Mouse (Mus musculus) splenic B cell, adult 2 months (primary cell): Measurements from ENCODE around the gene Fam71e1.
A peak's percentile ranks its signal among the peaks of the same experiment; 100 is the strongest.

Experiments
- DNase-seq: peaks from one replicate; pipeline ENCODE4 v3.0.0-alpha.2; 2011; ENCODE audit warnings: low read depth, low spot score
- H3K27me3 ChIP-seq: 2 replicates; pipeline ENCODE4 v1.6.1; 2012; ENCODE audit warnings: mild to moderate bottlenecking, low read length, moderate library complexity, mixed read lengths; ENCODE audit not compliant: control insufficient read depth, poor library complexity, insufficient read depth, severe bottlenecking
- H3K36me3 ChIP-seq: 2 replicates; pipeline ENCODE4 v1.6.1; 2012; ENCODE audit warnings: mild to moderate bottlenecking, low read length, moderate library complexity, mixed read lengths; ENCODE audit not compliant: control insufficient read depth, poor library complexity, insufficient read depth, severe bottlenecking

Gene Fam71e1

GRCm38 (mm10) chr7:44519240-44519913 is 23.0 kb downstream of the Fam71e1 start:
- H3K36me3 ChIP-seq = no peaks in the 10 kb centered on the region
- peak; percentile 54 for DNase-seq
- no peaks in the 10 kb centered on the region for H3K27me3 ChIP-seq

DNA sequence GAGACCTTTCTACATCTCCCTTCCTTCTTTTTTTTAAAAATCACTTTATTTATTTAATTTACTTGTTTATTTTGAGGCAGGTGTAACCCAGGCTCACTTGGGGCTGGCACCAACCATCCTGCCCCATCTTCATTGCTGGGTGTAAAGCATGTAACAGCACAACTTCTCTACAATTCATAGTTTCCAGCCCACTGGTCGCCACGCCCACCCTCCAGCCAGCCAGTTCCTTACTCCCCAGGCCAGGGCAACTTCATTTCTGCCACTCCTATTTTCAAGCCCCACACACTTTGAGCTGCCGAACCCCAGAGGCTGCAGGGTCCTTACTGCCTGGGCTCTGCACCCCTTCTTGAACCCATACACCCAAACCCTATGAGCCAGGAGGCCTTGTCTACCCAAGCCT is 24.6 kb downstream of the Fam71e1 start:
- Histone ChIP-seq H3K36me3 (no peaks in the 10 kb centered on the region), H3K27me3 (no peaks in the 10 kb centered on the region)
- DNase-seq = peak; percentile 54

DNA sequence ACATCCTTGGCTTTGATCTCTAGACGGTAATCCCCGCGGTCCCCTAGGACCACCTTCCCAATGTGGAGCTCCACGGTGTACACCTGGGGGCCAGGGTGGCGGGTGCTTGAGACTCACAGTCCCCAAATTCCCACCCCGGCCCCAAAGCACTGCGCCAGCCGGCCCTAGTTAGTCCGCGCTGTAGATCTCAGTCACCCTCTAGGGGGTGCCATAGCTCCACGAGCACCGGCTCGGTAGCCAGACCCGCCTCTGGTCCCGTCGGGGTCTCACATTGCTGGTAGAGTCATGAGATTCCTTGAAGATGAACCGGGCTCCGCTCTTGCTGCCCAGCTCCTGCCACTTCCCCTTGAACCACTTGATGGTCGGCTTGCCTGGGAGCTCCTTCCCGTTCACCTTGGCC is 25.3 kb downstream of the Fam71e1 start:
- no peaks in the 10 kb centered on the region for H3K36me3 ChIP-seq
- no peaks in the 10 kb centered on the region for H3K27me3 ChIP-seq
- peak; percentile 86 for DNase-seq

GRCm38 (mm10) chr7:44523056-44523455 is 26.7 kb downstream of the Fam71e1 start:
- Histone ChIP-seq H3K27me3 (no peaks in the 10 kb centered on the region), H3K36me3 (peaks cover 9% of the 10 kb centered on the region; the same call in 1 of the 2 replicates)
- DNase-seq = no peak

DNA sequence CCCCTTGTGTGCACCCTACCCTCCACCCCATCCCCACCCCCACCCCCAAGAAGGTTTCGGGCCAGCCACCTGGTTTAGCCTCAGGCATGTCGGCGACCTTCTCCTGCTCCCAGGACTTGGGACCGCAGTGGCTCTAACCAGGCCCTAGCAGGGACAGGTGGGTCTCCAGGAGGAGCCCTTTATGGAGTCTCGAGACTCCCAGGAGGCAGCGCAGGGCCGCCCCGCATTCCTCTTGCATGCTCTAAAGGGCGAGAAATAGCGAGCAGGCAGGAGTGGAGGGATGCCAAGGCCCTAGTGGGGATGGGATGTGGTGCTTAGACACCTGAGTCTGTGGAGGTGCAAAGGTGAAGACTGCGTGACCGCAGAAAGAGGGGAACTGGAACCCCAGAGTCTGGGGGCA is 28.1 kb downstream of the Fam71e1 start, which contains the start of gene Mybpc2:
Gene Mybpc2, minus strand, starts transcription at position 155 of the 400 bp plus-strand sequence.
- Histone ChIP-seq H3K27me3 (no peaks in the 10 kb centered on the region), H3K36me3 (peaks cover 20% of the 10 kb centered on the region)
- no peak for DNase-seq

DNA sequence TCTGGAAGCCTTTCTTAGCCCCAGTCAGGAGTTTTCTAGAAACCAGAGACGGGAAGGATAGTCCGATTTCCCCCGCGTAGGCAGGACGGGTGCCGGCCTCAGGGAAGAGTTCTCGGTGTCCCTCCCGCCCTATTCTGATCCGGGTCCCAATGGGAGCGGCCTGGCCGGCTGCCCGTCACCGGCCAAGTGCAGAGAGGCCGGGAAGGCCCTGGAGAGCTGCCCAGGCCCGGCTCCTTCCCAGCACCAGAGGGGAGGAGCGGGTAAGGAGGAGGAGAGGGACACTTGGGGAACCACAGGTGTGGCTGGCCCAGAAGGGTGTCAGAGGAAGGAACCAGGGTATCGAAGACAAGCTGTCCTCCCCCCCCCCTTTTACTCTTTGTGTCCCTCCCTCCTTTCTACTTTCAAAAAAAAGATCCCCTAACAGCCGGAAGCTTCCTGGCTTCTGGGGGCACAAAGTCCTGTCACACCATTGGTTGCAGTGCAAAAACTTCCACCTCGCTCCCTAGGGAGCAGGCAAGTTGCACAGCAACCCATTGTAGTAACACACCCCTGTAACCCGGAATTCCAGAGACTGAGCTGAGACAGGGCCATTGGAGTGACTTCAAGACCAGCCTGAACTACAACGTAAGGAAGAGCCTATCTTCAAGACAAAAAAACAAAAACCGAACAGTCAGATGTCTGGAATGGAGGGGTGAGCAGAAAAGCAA is 28.9 kb downstream of the Fam71e1 start:
- DNase-seq = peak; percentile 74
- Histone ChIP-seq H3K27me3 (no peaks in the 10 kb centered on the region), H3K36me3 (peaks cover 21% of the 10 kb centered on the region)

- peak; percentile 71 for DNase-seq
- Histone ChIP-seq H3K36me3 (peaks cover 21% of the 10 kb centered on the region), H3K27me3 (no peaks in the 10 kb centered on the region)
Observed at GRCm38 (mm10) chr7:44526414-44527154, 30.2 kb downstream of the Fam71e1 start.

DNA sequence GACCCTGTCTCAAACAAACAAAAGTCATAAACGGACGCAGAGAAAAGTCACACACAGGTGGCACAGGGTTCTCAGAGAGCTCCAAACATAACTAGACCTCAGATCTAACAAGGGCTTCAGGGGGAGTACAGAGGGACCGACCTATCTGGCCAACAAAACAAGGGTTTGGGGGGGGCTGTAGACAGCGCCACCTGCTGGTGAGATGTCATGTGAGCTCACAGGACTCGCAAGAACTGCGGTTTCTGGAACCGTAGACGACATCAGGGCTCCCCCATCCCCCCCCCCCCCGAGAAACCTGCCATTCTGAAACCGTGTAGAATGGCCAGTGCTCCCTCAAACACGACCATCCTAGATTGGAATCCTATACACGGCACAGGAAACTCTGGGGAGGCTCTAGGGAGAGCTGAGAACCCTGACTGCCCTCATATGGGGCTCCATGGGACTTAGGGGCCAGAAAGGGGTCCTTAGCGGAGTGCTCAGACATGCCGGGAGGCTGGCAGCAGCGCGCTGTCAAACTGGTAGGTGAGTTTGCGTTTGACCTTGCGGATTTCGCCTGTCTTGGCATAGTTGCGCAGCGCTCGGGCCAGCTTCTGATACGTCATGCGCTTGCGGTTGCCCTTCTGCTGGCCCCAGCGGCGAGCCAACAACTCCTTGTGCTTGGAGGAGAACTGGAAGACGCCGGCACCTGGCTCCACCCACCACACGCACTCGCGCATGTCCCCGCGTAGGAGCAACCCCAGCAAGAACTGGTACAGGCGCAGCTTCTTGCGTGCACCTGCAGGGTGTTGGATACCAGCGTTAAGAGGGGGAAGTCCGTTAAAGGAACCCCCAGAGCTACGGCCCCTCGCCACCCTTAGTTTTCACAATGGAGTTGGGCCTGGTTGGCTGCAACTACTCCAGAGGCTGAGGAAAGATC is 31.4 kb downstream of the Fam71e1 start:
- H3K27me3 ChIP-seq = no peaks in the 10 kb centered on the region
- peak; percentile 93 for DNase-seq
- H3K36me3 ChIP-seq = peaks cover 21% of the 10 kb centered on the region

DNA sequence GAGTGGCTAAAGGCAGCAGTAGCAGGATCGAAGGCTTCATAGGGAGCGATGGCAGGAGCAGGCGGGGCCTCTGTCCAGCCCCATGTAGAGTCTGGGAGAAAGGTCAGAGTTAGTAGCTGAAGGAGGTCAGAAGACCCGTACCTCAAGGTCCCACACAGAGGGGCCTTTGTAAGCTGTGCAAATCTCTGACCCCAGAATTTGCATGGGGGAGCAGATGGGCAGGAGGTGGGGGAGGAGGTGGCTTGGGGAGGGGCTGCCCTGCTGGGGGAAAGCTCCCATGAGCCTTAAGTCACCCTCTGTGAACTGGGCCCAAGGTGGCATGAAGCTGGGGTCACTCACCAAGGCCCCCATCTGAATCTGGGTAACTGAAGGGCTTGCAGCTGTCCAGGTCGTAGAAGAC is 33.1 kb downstream of the Fam71e1 start:
- peak; percentile 56 for DNase-seq
- Histone ChIP-seq H3K36me3 (peaks cover 21% of the 10 kb centered on the region), H3K27me3 (no peaks in the 10 kb centered on the region)

DNA sequence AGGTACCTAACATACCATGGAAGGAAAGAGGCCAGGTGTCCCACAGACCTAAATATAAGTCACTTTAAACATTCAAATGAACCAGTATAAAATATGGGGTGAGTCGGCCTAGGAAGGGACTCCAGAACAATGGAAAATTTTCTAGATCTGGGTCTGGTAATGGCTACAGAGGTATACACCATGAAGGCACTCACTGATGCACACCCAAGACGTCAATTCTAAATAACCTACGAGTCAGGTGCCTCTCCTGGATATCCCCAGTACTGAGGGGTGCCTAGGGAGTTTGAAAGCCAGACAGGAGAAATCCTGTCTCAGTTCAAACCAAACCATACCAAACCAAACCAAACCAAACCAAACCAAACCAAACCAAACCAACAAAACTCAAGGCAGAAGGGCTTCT is 34.1 kb downstream of the Fam71e1 start:
- DNase-seq = peak; percentile 58

DNA sequence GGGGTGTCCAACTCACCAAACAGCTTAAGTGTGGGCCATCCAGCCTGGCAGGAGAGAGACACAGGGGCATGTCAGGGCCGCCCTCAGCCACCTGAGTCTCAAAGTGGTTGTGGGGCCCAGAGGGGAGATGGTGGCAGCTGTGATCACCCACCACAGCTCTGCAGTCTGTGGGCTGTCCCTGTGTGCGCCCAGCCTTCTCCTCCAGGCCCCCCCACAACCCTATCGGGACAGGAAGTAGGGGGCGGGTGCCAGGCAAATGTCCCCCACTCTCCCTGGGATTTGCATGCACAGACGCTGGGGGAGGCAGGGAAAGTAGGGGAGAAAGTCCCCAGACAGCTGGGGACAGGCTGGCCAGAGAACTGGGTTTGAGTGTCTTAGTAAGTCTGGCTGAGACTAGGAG is 34.8 kb downstream of the Fam71e1 start:
- H3K27me3 ChIP-seq = no peaks in the 10 kb centered on the region
- peak; percentile 86 for DNase-seq
- H3K36me3 ChIP-seq = peaks cover 25% of the 10 kb centered on the region

More for the DNA sequence above, 34.1 kb downstream of the Fam71e1 start:
- Histone ChIP-seq H3K27me3 (no peaks in the 10 kb centered on the region), H3K36me3 (peaks cover 25% of the 10 kb centered on the region)

- Histone ChIP-seq H3K36me3 (peaks cover 21% of the 10 kb centered on the region), H3K27me3 (no peaks in the 10 kb centered on the region)
- peak; percentile 70 for DNase-seq
Observed at GRCm38 (mm10) chr7:44531946-44532732, 35.8 kb downstream of the Fam71e1 start, which contains the start of gene Spib. Spib (minus strand) TSS chr7:44532071.

DNA sequence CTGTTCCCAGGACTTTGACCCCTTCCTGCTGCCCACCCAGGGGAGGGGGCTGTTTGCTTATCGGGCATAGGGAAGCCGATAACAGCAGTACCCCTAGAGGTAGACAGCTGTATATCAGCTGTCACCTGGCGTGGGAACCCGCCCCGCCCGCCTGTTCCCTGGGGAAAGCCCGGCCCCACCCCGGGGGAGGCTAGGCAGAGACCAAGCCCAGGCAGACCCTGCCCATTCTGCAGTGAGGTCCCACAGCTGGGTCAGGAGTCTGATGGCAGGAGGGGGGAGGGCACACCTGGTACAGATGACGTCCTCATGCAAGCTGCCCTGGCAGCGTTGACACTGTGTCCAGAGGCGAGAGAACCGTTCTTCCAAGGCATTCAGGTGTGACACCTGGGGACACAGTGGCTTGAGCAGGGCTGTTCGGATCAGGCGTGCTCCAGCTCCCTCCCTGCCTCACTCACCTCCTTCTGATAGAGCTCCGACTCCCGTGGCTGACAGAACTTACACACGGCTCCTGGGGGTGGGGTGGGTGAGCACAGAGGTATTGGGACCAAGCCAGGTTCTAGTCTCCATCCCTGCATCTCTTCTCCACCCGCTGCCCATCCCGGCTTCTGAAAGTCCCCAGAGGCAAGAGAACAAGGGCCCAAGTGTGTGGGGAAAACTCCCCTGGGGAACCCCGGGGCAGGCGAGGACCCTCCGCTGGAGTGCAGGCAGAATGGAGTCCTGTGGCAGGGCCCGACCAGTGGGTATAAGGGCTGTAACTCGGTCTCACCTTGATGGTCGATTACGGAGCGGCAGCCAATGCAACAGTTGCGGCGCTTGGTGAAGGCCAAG is 36.8 kb downstream of the Fam71e1 start:
- H3K36me3 ChIP-seq = peaks cover 24% of the 10 kb centered on the region
- H3K27me3 ChIP-seq = no peaks in the 10 kb centered on the region
- DNase-seq = peak; percentile 73
